Mouse (Mus musculus) adrenal gland, adult (tissue): ENCODE results near the gene Nme3.
A peak's percentile ranks its signal among the peaks of the same experiment; 100 is the strongest.
"Not testable (repeated sequence)": the region's sequence is repeated elsewhere in the genome, so short reads cannot be mapped to it uniquely, and the experiment has no call there.

Experiments
- DNase-seq, 2 experiments: peaks; one replicate each; pipeline ENCODE4 v3.0.0; 2022 to 2023; ENCODE audit warnings: low spot score in 1 of 2; ENCODE audit not compliant: inconsistent age in 2 of 2

Gene Nme3

GRCm38 (mm10) chr17:24898041-24898854, 1.9 kb downstream of the Nme3 start:
- peak in 1 of 2 experiments; percentile 54 for DNase-seq

- no peak for DNase-seq
These were observed 2.9 kb downstream of the Nme3 start for GRCm38 (mm10) chr17:24899153-24899552.

GRCm38 (mm10) chr17:24900014-24900413, 3.7 kb downstream of the Nme3 start:
- DNase-seq = no peak

GRCm38 (mm10) chr17:24902124-24902523, 5.8 kb downstream of the Nme3 start:
- no peak for DNase-seq

GRCm38 (mm10) chr17:24902671-24903474, 6.6 kb downstream of the Nme3 start:
- DNase-seq = peak; percentile 54 to 82

GRCm38 (mm10) chr17:24903767-24904166, 7.5 kb downstream of the Nme3 start:
- no peak for DNase-seq

GRCm38 (mm10) chr17:24907591-24907990, 11.3 kb downstream of the Nme3 start:
- peak; percentile 90 to 95 for DNase-seq

GRCm38 (mm10) chr17:24913984-24914383, 17.7 kb downstream of the Nme3 start:
- no peak for DNase-seq

GRCm38 (mm10) chr17:24923246-24923645, 26.9 kb downstream of the Nme3 start:
- peak in 1 of 2 experiments; percentile 60 for DNase-seq

- peak; percentile 82 to 90 for DNase-seq
These were observed 33.2 kb downstream of the Nme3 start for GRCm38 (mm10) chr17:24929506-24929905.

- DNase-seq = no peak
These were observed 36.1 kb downstream of the Nme3 start for GRCm38 (mm10) chr17:24932431-24932830.

GRCm38 (mm10) chr17:24933163-24933562, 36.9 kb downstream of the Nme3 start:
- DNase-seq = no peak

GRCm38 (mm10) chr17:24934926-24935325, 38.6 kb downstream of the Nme3 start:
- peak in 1 of 2 experiments; percentile 60 for DNase-seq

GRCm38 (mm10) chr17:24935666-24936065, 39.4 kb downstream of the Nme3 start:
- peak in 1 of 2 experiments; percentile 65 for DNase-seq

GRCm38 (mm10) chr17:24936259-24937237, 40.2 kb downstream of the Nme3 start, which contains the start of gene Mapk8ip3:
Gene Mapk8ip3 (minus strand): TSS chr17:24936977.
- DNase-seq = peak; percentile 97 to 99

GRCm38 (mm10) chr17:24937266-24937665, 41.0 kb downstream of the Nme3 start:
- DNase-seq = no peak

GRCm38 (mm10) chr17:24942453-24942852, 46.2 kb downstream of the Nme3 start:
- DNase-seq = peak; percentile 34 to 78

- no peak for DNase-seq
These were observed 46.7 kb downstream of the Nme3 start for GRCm38 (mm10) chr17:24943036-24943435.

- DNase-seq = not testable (repeated sequence)
These were observed 47.3 kb downstream of the Nme3 start for GRCm38 (mm10) chr17:24943589-24943988.
